Mouse (Mus musculus) liver, adult 2 months (tissue): ENCODE results near the gene Dcaf15. TPM values are rescaled to one million over a fixed set of nuclear protein-coding genes. Genes with fewer than 3 reads are reported as not detected.

ENCODE experiments used
- DNase-seq: peaks from one replicate; pipeline ENCODE4 v3.0.0-alpha.2; 2011; ENCODE audit warnings: low read depth, low spot score; ENCODE audit errors: extremely low read depth
- H3K27ac ChIP-seq: fragments of 200-500 bp; replicated peaks from 2 replicates; pipeline ENCODE4 v1.5.1; 2012; ENCODE audit warnings: low read depth, mild to moderate bottlenecking, control low read depth, inconsistent platforms, low read length; ENCODE audit not compliant: insufficient read depth
- H3K27me3 ChIP-seq: fragments of 200-500 bp; 2 replicates; pipeline ENCODE4 v1.6.1; 2012; ENCODE audit warnings: mild to moderate bottlenecking, moderate library complexity, low read length, inconsistent platforms; ENCODE audit not compliant: control insufficient read depth, insufficient read depth
- H3K36me3 ChIP-seq: fragments of 200-500 bp; 2 replicates; pipeline ENCODE4 v1.6.1; 2012; ENCODE audit warnings: low read length, inconsistent platforms; ENCODE audit not compliant: control insufficient read depth, insufficient read depth
- H3K4me1 ChIP-seq: fragments of 200-500 bp; 2 replicates; pipeline ENCODE4 v1.6.1; 2011; ENCODE audit warnings: low read length; ENCODE audit not compliant: control insufficient read depth, insufficient read depth
- H3K4me3 ChIP-seq: fragments of 200-500 bp; 2 replicates; pipeline ENCODE4 v1.5.1; 2011; ENCODE audit warnings: low read depth, mild to moderate bottlenecking, control low read depth, low read length, moderate library complexity; ENCODE audit not compliant: insufficient read depth
- H3K79me2 ChIP-seq: fragments of 200-500 bp; 2 replicates; pipeline ENCODE4 v1.6.1; 2012; ENCODE audit warnings: inconsistent platforms, mild to moderate bottlenecking, low read length, moderate library complexity; ENCODE audit not compliant: control insufficient read depth, insufficient read depth
- H3K9ac ChIP-seq: fragments of 200-500 bp; 2 replicates; pipeline ENCODE4 v1.6.1; 2012; ENCODE audit warnings: low read depth, mild to moderate bottlenecking, control low read depth, inconsistent platforms, low read length
- CTCF ChIP-seq: fragments of 200-500 bp; IDR thresholded peaks from 2 replicates; pipeline ENCODE4 v1.5.1; 2011; ENCODE audit warnings: low read depth, low read length, control low read depth
- POLR2A ChIP-seq: fragments of 200-500 bp; IDR thresholded peaks from 2 replicates; pipeline ENCODE4 v1.6.1; 2011; ENCODE audit warnings: low read length, control low read depth; ENCODE audit not compliant: insufficient read depth; ENCODE audit errors: extremely low read depth
- WGBS: fragments of 180-500 bp; shearing (Covaris S2); methylation state at CpG from one replicate; pipeline ENCODE4 v1.1.7; 2018; 5-methylcytosine and 5-hydroxymethylcytosine counted together
- polyA plus RNA-seq: library from polyadenylated mRNA; depleted of rRNA; stranded (reverse); fragments of >200 nt; gene quantifications from 2 replicates; pipeline ENCODE4 v1.2.3, GENCODE M21; 2012
- total RNA-seq: library from RNA; depleted of rRNA; stranded (reverse); fragments of >200 nt; gene quantifications from 2 replicates; pipeline ENCODE4 v1.2.3, GENCODE M21; 2014

Dcaf15 gene
- total and polyA plus RNA-seq, 2 experiments: 1.4 to 9.9 TPM

DNA sequence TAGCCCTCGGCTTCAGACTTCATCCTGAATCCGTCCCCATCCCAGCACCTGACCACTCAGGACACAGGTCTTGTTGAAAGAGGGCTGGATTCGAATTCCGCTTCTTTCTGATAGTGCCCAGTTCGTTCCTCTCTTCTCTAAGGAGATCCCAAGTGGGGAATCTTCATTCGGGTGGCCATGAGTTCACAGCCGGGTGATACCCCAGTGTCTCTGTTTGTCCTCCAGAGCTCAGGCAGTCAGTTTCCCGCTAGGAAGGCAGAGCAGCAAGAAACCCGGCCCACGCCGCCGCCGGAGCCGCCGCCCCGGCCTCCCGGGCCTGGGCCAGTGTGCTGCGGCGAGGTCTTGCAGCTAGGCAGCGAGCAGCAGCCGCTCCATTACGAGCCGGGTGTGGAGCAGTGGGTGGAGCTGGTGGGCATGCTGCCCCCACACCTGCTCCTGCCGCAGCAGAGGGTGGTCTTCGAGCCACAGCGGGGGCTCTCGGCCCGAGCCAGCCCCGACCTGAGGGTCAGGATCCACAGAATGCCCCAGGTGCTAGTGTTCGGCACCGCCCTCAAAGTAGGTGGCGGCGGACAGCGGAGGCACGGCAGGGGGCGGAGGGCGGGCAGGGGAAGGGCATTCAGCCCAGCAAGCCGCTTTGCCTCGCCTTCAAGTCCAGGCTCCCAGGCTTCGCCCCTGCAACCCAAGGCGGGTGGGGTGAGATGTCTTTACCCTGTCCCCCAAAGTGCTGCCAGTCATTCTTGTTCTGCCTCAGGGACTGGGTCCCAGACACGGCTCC lies 20.0 kb downstream of the Dcaf15 start:
- Histone ChIP-seq H3K27ac (no peak overlapping the region), H3K4me3 (no peak overlapping the region), H3K9ac (no peak overlapping the region), H3K79me2 (no peaks in the 10 kb centered on the region), H3K4me1 (peaks cover 4% of the 10 kb centered on the region), H3K27me3 (no peaks in the 10 kb centered on the region), H3K36me3 (no peaks in the 10 kb centered on the region)
- TF ChIP-seq CTCF (no peak), POLR2A (no peak)
- 65% methylated on average over 42 of the region's 42 CpGs for WGBS
- DNase-seq: no peak

GRCm38 (mm10) chr8:84083829-84084241 lies 20.7 kb downstream of the Dcaf15 start:
- no peak for TF ChIP-seq POLR2A
- no peak for TF ChIP-seq CTCF
- Histone ChIP-seq H3K27ac (no peak overlapping the region), H3K27me3 (no peaks in the 10 kb centered on the region), H3K4me3 (no peak overlapping the region), H3K36me3 (no peaks in the 10 kb centered on the region), H3K4me1 (peaks cover 4% of the 10 kb centered on the region), H3K79me2 (no peaks in the 10 kb centered on the region), H3K9ac (no peak overlapping the region)
- DNase-seq: peak; percentile 96
- 24% methylated on average over 8 of the region's 8 CpGs for WGBS

DNA sequence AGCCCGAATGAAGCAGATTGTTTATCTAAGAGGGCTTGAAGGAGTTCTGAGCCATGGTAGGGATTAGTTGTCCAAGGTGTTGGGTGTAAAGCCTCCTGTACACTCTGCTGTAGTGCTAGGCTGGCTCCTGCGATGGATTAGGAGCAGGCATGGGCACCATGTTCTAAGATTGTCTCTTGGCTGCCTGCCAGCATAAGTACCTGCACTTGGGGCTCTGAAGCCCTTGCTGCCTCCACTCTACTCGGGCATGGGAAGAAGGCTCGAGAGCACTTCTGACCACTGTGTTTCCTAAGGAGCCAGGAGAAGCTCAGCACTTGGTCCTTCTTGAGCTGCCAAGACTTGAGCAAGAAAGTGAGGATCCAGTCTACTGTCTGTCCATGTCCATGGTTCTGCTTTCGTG lies 25.4 kb downstream of the Dcaf15 start:
- Histone ChIP-seq H3K9ac (no peak overlapping the region), H3K79me2 (peaks cover 14% of the 10 kb centered on the region; the same call in 1 of the 2 replicates), H3K36me3 (no peaks in the 10 kb centered on the region), H3K4me3 (no peak overlapping the region), H3K27me3 (no peaks in the 10 kb centered on the region), H3K4me1 (peaks cover 4% of the 10 kb centered on the region), H3K27ac (no peak overlapping the region)
- DNase-seq: no peak
- TF ChIP-seq CTCF (no peak), POLR2A (no peak)
- WGBS: 93% methylated on average over 5 of the region's 5 CpGs

- no peak overlapping the region for H3K4me3 ChIP-seq
- peaks cover 9% of the 10 kb centered on the region for H3K4me1 ChIP-seq
- WGBS: 89% methylated on average over 3 of the region's 3 CpGs
- TF ChIP-seq POLR2A (no peak), CTCF (no peak)
- peaks cover 27% of the 10 kb centered on the region; the same call in 1 of the 2 replicates for H3K79me2 ChIP-seq
- no peaks in the 10 kb centered on the region for H3K27me3 ChIP-seq
- H3K9ac ChIP-seq: no peak overlapping the region
- no peaks in the 10 kb centered on the region for H3K36me3 ChIP-seq
- DNase-seq: no peak
- no peak overlapping the region for H3K27ac ChIP-seq
Observed at GRCm38 (mm10) chr8:84076849-84077248, 27.7 kb downstream of the Dcaf15 start.

DNA sequence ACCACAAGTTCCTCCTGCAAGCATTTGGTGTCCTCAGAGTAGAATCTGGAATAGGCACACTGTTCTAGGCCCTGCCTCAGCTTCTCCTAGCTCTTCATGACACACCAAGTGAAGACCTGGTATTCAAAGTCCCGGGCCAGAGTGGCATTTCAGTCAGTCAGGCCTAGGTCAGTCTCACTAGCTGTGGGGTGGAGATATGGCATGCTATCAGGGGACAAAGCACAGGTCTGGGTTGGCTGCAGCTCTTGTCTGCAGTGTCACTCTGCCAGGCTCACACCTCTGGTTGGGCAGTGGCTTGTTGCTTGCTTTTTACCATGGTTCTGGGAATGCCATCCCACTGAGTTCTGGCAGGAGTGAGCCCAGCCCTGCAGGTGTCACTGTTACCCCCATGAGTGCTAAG lies 28.2 kb downstream of the Dcaf15 start:
- H3K79me2 ChIP-seq: peaks cover 27% of the 10 kb centered on the region; the same call in 1 of the 2 replicates
- no peak overlapping the region for H3K27ac ChIP-seq
- WGBS: 66% methylated on average over 1 of the region's 1 CpGs
- H3K4me3 ChIP-seq: no peak overlapping the region
- H3K9ac ChIP-seq: no peak overlapping the region
- peaks cover 13% of the 10 kb centered on the region for H3K4me1 ChIP-seq
- no peaks in the 10 kb centered on the region for H3K36me3 ChIP-seq
- no peaks in the 10 kb centered on the region for H3K27me3 ChIP-seq
- no peak for TF ChIP-seq CTCF
- no peak for TF ChIP-seq POLR2A
- DNase-seq: no peak
